Mouse (Mus musculus): ENCODE measurements around the gene Noxred1. TPM values are rescaled to one million over a fixed set of nuclear protein-coding genes. Genes with fewer than 3 reads are reported as not detected.
A peak's percentile ranks its signal among the peaks of the same experiment; 100 is the strongest.
"Not testable (repeated sequence)": the region's sequence is repeated elsewhere in the genome, so short reads cannot be mapped to it uniquely, and the experiment has no call there.

Gene Noxred1
- total and polyA plus RNA-seq, 3 experiments: 5.1 to 10.4 (median 6.9) TPM

DNA sequence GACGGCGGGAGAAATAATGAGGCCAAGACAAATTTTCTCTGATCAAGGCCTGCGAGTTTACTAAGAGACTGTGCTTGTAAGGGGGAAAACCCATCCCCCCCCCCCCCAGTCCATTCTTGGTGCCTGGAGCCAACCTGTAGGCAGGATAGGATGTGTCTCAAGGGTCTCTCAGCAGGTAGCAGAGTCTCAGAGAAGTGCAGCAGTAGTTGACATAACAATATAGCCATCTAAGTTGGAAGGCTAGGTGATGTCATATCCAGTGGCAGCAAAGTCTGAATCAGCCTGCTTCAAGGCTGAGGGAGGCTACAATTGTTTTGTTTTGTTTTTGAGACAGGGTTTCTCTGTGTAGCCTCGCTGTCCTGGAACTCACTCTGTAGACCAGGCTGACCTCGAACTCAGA, 32.7 kb downstream of the Noxred1 start:
- DNase-seq (ENCODE audit: extremely low read depth); H3K27ac ChIP-seq (ENCODE audit: insufficient read depth, low read depth); in situ Hi-C loops (cut with MboI; ENCODE audit: low pct_ligation_motif_present, low pct_unique_long_range_greater_than_20kb, low sequenced_read_pairs); H3K79me2 ChIP-seq (replicated peaks; ENCODE audit: control insufficient read depth, extremely low read depth, insufficient read depth, poor library complexity, severe bottlenecking); H3K4me3 ChIP-seq (replicated peaks in 1 of 3; ENCODE audit: low read depth in 2 of 3, low read length in 2 of 3, poor library complexity in 1 of 3); H3K4me2 ChIP-seq (ENCODE audit: insufficient read depth, low read depth, poor library complexity, severe bottlenecking); H3K36me3 ChIP-seq (replicated peaks in 1 of 2; ENCODE audit: control insufficient read depth in 1 of 2, insufficient read depth in 1 of 2, low read length in 1 of 2); H3K9ac ChIP-seq (ENCODE audit: insufficient read depth, low read depth); dilution Hi-C loops (cut with MboI; ENCODE audit: extremely low pct_ligation_motif_present, extremely low pct_unique_long_range_greater_than_20kb, low sequenced_read_pairs); H3K27me3 ChIP-seq (replicated peaks); H3K9me3 ChIP-seq (replicated peaks; ENCODE audit: low read length): not testable (repeated sequence)
- peaks cover 3 to 28% of the 10 kb centered on the region in 2 experiments; a peak in 3 of 4 replicates for H3K4me1 ChIP-seq (ENCODE audit: control insufficient read depth in 1 of 2, insufficient read depth in 2 of 2)

GRCm38 (mm10) chr12:87201694-87202093, 36.8 kb downstream of the Noxred1 start:
- H3K9me3 ChIP-seq (replicated peaks; ENCODE audit: low read length): no peaks in the 10 kb centered on the region
- in situ Hi-C loops (cut with MboI; ENCODE audit: low pct_ligation_motif_present, low pct_unique_long_range_greater_than_20kb, low sequenced_read_pairs): loop anchor here (5.0 kb wide), 1 partner anchor 136 kb away; no protein-coding TSS in a partner anchor
- dilution Hi-C loops (cut with MboI; ENCODE audit: extremely low pct_ligation_motif_present, extremely low pct_unique_long_range_greater_than_20kb, low sequenced_read_pairs): no loop called here
- DNase-seq (ENCODE audit: extremely low read depth): no peak
- H3K27ac ChIP-seq (ENCODE audit: insufficient read depth, low read depth): no peak overlapping the region
- no peaks in the 10 kb centered on the region for H3K27me3 ChIP-seq (replicated peaks)
- peaks cover 3 to 32% of the 10 kb centered on the region in 2 experiments; a peak in 3 of 4 replicates for H3K4me1 ChIP-seq (ENCODE audit: control insufficient read depth in 1 of 2, insufficient read depth in 2 of 2)
- H3K9ac ChIP-seq (ENCODE audit: insufficient read depth, low read depth): peak overlapping the region; percentile 98; the same call in 1 of the 2 replicates
- H3K4me2 ChIP-seq (ENCODE audit: insufficient read depth, low read depth, poor library complexity, severe bottlenecking): peak overlapping the region; percentile 90; the same call in 1 of the 2 replicates
- peaks cover 27% of the 10 kb centered on the region for H3K79me2 ChIP-seq (replicated peaks; ENCODE audit: control insufficient read depth, extremely low read depth, insufficient read depth, poor library complexity, severe bottlenecking)
- TF ChIP-seq CHD2 (IDR thresholded peaks at IDR 0.05; ENCODE audit: low read length) (no peak), BHLHE40 (IDR thresholded peaks at IDR 0.05; ENCODE audit: low read depth, low read length) (no peak), TBP (conservative IDR thresholded peaks at IDR 0.05; ENCODE audit: low read depth, low read length) (0 out of 2 replicates have a peak, but pooled peaks have one; percentile 20), RAD21 (IDR thresholded peaks at IDR 0.05; ENCODE audit: low read depth, low read length) (peak; percentile 73), TCF12 (IDR thresholded peaks at IDR 0.05; ENCODE audit: low read depth, low read length) (no peak), CTCF (conservative IDR thresholded peaks at IDR 0.05 in 1 of 2, IDR thresholded peaks at IDR 0.05 in 1 of 2; ENCODE audit: low read depth in 2 of 2, low read length in 2 of 2) (peak in 1 of 2 experiments; percentile 73; a peak in 2 of 4 replicates), UBTF (IDR thresholded peaks at IDR 0.05; ENCODE audit: low read depth, low read length) (no peak), SMC3 (IDR thresholded peaks at IDR 0.05; ENCODE audit: low read depth, low read length) (peak; percentile 68), SIN3A (IDR thresholded peaks at IDR 0.05; ENCODE audit: low read length) (peak; percentile 56; the same call in 1 of the 2 replicates), USF2 (conservative IDR thresholded peaks at IDR 0.05; ENCODE audit: low read depth, low read length) (no peak), POLR2AphosphoS2 (IDR thresholded peaks at IDR 0.05; ENCODE audit: low read depth, low read length) (no peak), MAZ (IDR thresholded peaks at IDR 0.05; ENCODE audit: low read depth, low read length) (no peak)
- H3K4me3 ChIP-seq (replicated peaks in 1 of 3; ENCODE audit: low read depth in 2 of 3, low read length in 2 of 3, poor library complexity in 1 of 3): no peak overlapping the region
- peaks cover 0 to 2% of the 10 kb centered on the region in 2 experiments for H3K36me3 ChIP-seq (replicated peaks in 1 of 2; ENCODE audit: control insufficient read depth in 1 of 2, insufficient read depth in 1 of 2, low read length in 1 of 2)

DNA sequence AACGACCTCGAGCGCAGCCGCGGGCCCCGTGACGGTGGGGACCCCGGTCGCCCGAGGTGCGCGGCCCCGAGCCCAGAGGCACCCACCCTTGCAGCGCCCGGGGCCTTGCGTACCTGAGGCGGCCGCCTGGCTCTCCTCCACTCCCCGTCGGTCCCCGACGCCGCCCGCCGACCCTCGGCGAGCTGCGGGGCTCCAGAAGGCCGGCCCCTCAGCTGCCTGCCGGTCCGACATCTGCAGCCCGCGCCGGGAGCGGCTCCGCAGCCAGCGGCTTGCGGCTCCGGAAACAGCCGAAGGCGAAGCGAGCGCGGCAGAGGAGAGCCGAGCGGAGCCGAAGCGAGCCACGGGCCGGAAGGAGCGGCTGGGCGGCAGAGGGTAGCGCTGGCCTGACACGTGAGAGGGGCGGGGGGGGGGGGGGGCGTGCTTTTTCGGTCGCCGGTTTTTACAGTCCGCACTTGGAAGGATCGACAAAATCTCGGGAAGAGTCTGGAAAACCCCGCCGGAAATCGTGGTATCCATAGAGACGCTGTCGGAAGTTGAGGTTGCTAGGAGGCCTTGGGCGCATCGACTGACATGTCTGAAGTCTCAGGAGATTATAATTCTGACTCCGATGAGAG, 38.5 kb downstream of the Noxred1 start, which contains the start of gene Tmed8:
TSS of gene Tmed8 (minus strand) at position 482 of the 614 bp plus-strand sequence.
- H3K27ac ChIP-seq (ENCODE audit: insufficient read depth, low read depth): peak within 1 kb of the TSS; percentile 81
- H3K9ac ChIP-seq (ENCODE audit: insufficient read depth, low read depth): peak within 1 kb of the TSS; percentile 98
- peaks cover 0 to 2% of the 10 kb centered on the region in 2 experiments for H3K36me3 ChIP-seq (replicated peaks in 1 of 2; ENCODE audit: control insufficient read depth in 1 of 2, insufficient read depth in 1 of 2, low read length in 1 of 2)
- H3K4me1 ChIP-seq (ENCODE audit: control insufficient read depth in 1 of 2, insufficient read depth in 2 of 2): peaks cover 3 to 32% of the 10 kb centered on the region in 2 experiments; a peak in 3 of 4 replicates
- DNase-seq (ENCODE audit: extremely low read depth): peak; percentile 68
- H3K4me3 ChIP-seq (replicated peaks in 1 of 3; ENCODE audit: low read depth in 2 of 3, low read length in 2 of 3, poor library complexity in 1 of 3): peak within 1 kb of the TSS; percentile 96 to 99 (median 98)
- dilution Hi-C loops (cut with MboI; ENCODE audit: extremely low pct_ligation_motif_present, extremely low pct_unique_long_range_greater_than_20kb, low sequenced_read_pairs) (no loop called here), in situ Hi-C loops (cut with MboI; ENCODE audit: low pct_ligation_motif_present, low pct_unique_long_range_greater_than_20kb, low sequenced_read_pairs) (loop anchor here (5.0 kb wide), 1 partner anchor 137 kb away; no protein-coding TSS in a partner anchor)
- no peaks in the 10 kb centered on the region for H3K27me3 ChIP-seq (replicated peaks)
- no peaks in the 10 kb centered on the region for H3K9me3 ChIP-seq (replicated peaks; ENCODE audit: low read length)
- H3K4me2 ChIP-seq (ENCODE audit: insufficient read depth, low read depth, poor library complexity, severe bottlenecking): peak within 1 kb of the TSS; percentile 90
- peaks cover 27% of the 10 kb centered on the region for H3K79me2 ChIP-seq (replicated peaks; ENCODE audit: control insufficient read depth, extremely low read depth, insufficient read depth, poor library complexity, severe bottlenecking)
- peak; percentile 88 for TF ChIP-seq MXI1 (IDR thresholded peaks at IDR 0.05; ENCODE audit: low read depth, low read length)
- 0 out of 2 replicates have a peak, but pooled peaks have one; percentile 7 for TF ChIP-seq KAT2A (IDR thresholded peaks at IDR 0.05; ENCODE audit: insufficient replicate concordance, low read length)
- TF ChIP-seq MYC (IDR thresholded peaks at IDR 0.05; ENCODE audit: low read depth, low read length): no peak
- TF ChIP-seq PAX5 (IDR thresholded peaks at IDR 0.05; ENCODE audit: low read length): no peak
- no peak; the same call in 1 of the 2 replicates for TF ChIP-seq ETS1 (conservative IDR thresholded peaks at IDR 0.05; ENCODE audit: low read depth, low read length)
- TF ChIP-seq POLR2AphosphoS2 (IDR thresholded peaks at IDR 0.05; ENCODE audit: low read depth, low read length): no peak
- no peak for TF ChIP-seq RAD21 (IDR thresholded peaks at IDR 0.05; ENCODE audit: low read depth, low read length)
- TF ChIP-seq USF1 (IDR thresholded peaks at IDR 0.05; ENCODE audit: low read depth, low read length): no peak
- peak; percentile 76 for TF ChIP-seq BHLHE40 (IDR thresholded peaks at IDR 0.05; ENCODE audit: low read depth, low read length)
- no peak for TF ChIP-seq NRF1 (IDR thresholded peaks at IDR 0.05; ENCODE audit: low read depth, low read length)
- TF ChIP-seq JUND (conservative IDR thresholded peaks at IDR 0.05; ENCODE audit: low read depth, low read length): no peak
- 0 out of 2 replicates have a peak, but pooled peaks have one; percentile 10 for TF ChIP-seq JUN (IDR thresholded peaks at IDR 0.05; ENCODE audit: insufficient read depth, low read depth, low read length)
- no peak for TF ChIP-seq CHD1 (IDR thresholded peaks at IDR 0.05; ENCODE audit: low read depth, low read length)
- peak; percentile 61 for TF ChIP-seq SIN3A (IDR thresholded peaks at IDR 0.05; ENCODE audit: low read length)
- TF ChIP-seq ELF1 (IDR thresholded peaks at IDR 0.05; ENCODE audit: low read depth, low read length): peak; percentile 30; the same call in 1 of the 2 replicates
- peak; percentile 38; the same call in 1 of the 2 replicates for TF ChIP-seq POLR2A (IDR thresholded peaks at IDR 0.05; ENCODE audit: low read depth, low read length)
- TF ChIP-seq CHD2 (IDR thresholded peaks at IDR 0.05; ENCODE audit: low read length): no peak

Measured in CH12.LX (cell line).